Mouse (Mus musculus): ENCODE data around the gene Ccnd3.

GRCm38 (mm10) chr17:47532364-47532763, 27.5 kb downstream of the Ccnd3 start:
- no peak for TF ChIP-seq CTCF (IDR thresholded peaks at IDR 0.05; ENCODE audit: borderline replicate concordance, control insufficient read depth, extremely low read depth, insufficient read depth, low read length, poor library complexity)
- no peak for TF ChIP-seq POLR2A (IDR thresholded peaks at IDR 0.05; ENCODE audit: control insufficient read depth, extremely low read depth, insufficient read depth, low read length, poor library complexity)

All from thymus, adult 2 months (tissue).